Mouse (Mus musculus): Measurements from ENCODE around the gene Caml. TPM values are rescaled to one million over a fixed set of nuclear protein-coding genes. Genes with fewer than 3 reads are reported as not detected.

The Caml gene
- total RNA-seq (2023), result 10 to 100 TPM; 18.0 to 22.7 TPM

DNA sequence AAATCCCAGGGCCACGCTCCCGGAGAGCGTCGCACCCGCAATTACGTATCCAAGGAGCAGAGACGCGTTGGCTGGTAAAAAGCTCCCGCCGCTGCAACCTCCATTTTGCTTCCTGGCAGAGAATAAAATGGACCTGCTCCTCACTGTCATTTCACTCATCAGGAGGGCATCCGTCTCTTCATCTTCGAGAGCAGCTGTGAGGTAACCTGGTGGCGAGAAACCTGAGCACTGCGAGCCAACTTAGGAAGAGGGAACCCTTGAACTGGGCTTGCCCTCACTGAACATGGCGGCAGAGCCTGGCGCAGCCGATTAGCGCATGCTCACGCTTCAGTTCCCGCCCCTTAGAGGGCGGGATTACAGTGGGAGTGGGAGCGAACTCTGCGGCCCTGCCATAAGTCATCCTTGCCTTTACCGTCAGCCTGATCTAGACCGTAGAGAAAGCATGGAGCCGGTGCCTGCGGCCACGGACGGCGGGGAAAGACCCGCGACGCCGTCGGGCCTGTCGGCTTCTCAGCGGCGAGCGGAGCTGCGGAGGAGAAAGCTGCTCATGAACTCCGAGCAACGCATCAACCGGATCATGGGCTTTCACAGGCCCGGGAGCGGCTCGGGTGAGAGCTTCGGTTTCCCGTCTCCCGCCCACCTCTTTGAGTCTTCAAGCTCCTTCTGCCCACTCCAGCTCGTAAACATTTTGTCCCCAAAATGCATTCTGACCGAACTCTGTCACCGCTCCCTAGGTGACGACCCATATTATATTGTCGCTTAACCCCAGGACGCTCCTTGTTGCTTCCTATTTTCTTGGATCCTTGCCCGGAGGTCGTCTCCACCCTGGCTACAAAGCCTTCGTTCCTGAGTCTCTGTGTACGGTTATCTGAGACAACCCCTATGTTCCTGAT, at the start of gene Caml:
TSS of gene Caml (plus strand) at position 357 of the 893 bp plus-strand sequence.

DNA sequence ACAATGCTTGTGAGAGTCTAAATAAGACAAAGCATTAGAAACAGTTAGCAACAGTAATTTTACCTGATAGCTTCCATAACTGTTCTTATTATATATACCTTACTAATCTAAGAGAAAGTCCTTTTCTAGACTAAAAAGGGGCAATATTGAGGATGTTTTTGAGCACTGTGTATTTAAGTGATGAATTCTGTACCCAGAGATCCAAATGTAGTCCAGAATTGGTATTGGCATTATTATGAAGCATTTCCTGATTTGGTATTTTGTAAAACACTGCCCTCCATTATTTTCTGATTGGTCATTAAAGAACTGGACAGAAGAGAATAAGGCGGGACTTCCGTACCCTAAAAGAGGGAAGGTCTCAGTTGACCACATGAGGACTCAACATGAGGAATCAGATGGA, 49.4 kb upstream of the Caml start, which contains the start of gene Tmed9:
TSS of gene Tmed9 (plus strand) at position 301 of the 400 bp plus-strand sequence.

GRCm38 (mm10) chr13:55599566-55600540, 23.0 kb upstream of the Caml start, which contains the start of gene B4galt7:
TSS of gene B4galt7 (plus strand) at chr13:55599896.

DNA sequence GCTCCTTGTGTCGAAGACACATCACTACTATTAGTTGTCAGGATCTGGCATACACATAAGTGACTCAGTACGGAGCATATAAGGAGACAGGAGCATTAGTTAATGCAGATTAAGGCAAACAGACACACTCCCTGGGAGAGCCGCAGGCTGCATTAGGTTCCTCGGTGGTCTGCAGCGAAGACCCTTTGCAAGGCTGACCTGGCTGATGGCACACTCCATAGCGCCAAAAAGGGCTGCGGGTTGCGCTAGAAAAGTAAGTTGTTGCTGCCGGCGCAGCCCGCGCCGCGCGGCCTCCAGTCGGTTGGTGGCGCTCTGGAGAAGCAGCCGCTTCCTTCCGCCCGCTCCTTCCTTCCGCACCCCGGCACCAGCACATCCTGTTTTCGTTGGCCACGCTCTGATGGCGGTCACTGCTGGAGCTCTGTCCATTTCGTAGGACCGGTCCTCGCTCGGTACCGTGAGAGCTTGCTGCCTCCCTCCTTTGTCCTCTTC, 11.9 kb downstream of the Caml start, which contains the start of gene Ddx46:
TSS of gene Ddx46 (plus strand) at position 389 of the 489 bp plus-strand sequence.

Other genes with a start within 250 kb of the Caml start
- gene Slc34a1, start 224.8 kb upstream of the Caml start, total RNA-seq (2023), result 1 to 10 TPM in 1 of 2 experiments, not detected in 1; 1.0 TPM
- not detected for gene Pfn3, start 207.8 kb upstream of the Caml start, total RNA-seq (2023)
- 1 to 10 TPM; 1.8 to 2.1 TPM for gene F12, start 196.2 kb upstream of the Caml start, total RNA-seq (2023)
- 100 to 1,000 TPM; 498 to 536 TPM for gene Grk6, start 177.9 kb upstream of the Caml start, total RNA-seq (2023)
- 10 to 100 TPM; 30.1 to 41.2 TPM for gene Prr7, start 158.7 kb upstream of the Caml start, total RNA-seq (2023)
- gene Dbn1, start 134.9 kb upstream of the Caml start, total RNA-seq (2023), result under 1 TPM in 1 of 2 experiments, not detected in 1; 0.17 TPM
- 10 to 100 TPM; 29.0 to 33.3 TPM for gene Pdlim7, start 109.3 kb upstream of the Caml start, total RNA-seq (2023)
- 100 to 1,000 TPM; 322 TPM for gene Dok3, start 93.7 kb upstream of the Caml start, total RNA-seq (2023)
- 100 to 1,000 TPM; 135 to 147 TPM for gene Ddx41, start 86.3 kb upstream of the Caml start, total RNA-seq (2023)
- gene Fam193b, start 51.9 kb upstream of the Caml start, total RNA-seq (2023), result 100 to 1,000 TPM; 148 to 159 TPM
- 10 to 100 TPM; 78.0 to 96.9 TPM for gene Tmed9, start 49.3 kb upstream of the Caml start, total RNA-seq (2023)
- 10 to 100 TPM; 22.3 to 27.8 TPM for gene B4galt7, start 23.1 kb upstream of the Caml start, total RNA-seq (2023)
- 100 to 1,000 TPM; 100 to 112 TPM for gene Ddx46, start 12.0 kb downstream of the Caml start, total RNA-seq (2023)
- gene B230219D22Rik, start 70.1 kb downstream of the Caml start, total RNA-seq (2023), result 10 to 100 TPM; 26.3 to 27.5 TPM
- 10 to 100 TPM; 12.7 to 14.1 TPM for gene Txndc15, start 91.6 kb downstream of the Caml start, total RNA-seq (2023)
- gene Pcbd2, start 104.4 kb downstream of the Caml start, total RNA-seq (2023), result 10 to 100 TPM; 30.4 to 33.7 TPM
- gene Catsper3, start 161.6 kb downstream of the Caml start, total RNA-seq (2023), result not detected
- not detected for gene Pitx1, start 213.2 kb downstream of the Caml start, total RNA-seq (2023)